Mouse (Mus musculus): ENCODE results near the gene Cdkn1b.

Cdkn1b gene

DNA sequence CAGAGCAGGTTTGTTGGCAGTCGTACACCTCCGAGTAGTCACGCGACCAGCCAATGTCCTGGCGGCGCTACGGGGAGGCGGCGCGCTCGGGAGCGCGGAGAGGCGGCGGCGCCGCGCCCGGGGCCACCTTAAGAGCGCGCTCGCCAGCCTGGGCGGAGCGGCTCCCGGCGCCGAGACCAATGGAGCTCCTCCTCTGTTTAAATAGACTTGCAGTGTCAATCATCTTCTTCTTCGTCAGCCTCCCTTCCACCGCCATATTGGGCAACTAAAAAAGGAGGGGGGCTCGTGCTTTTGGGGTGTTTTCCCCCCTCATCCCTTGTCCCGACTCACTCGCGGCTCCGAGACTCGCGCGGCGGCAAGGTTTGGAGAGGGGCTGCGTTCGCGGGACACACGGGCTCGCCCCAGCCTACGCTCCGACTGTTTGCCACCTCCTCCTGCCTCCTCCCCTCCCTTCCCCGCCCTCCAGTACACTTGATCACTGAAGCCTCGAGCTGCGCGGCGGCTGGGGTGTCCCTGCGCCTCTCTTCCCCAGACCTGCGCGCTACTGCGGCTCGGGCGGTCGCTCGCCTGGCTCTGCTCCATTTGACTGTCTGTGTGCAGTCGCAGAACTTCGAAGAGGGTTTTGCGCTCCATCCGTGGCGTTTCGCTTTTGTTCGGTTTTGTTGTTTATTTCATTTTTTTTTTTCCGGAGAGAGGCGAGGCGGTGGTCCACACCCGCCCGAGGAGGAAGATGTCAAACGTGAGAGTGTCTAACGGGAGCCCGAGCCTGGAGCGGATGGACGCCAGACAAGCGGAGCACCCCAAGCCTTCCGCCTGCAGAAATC, at the start of gene Cdkn1b:
Gene Cdkn1b (plus strand): TSS at position 212 of the 824 bp plus-strand sequence.
- DNase-seq = peak; percentile 91

DNA sequence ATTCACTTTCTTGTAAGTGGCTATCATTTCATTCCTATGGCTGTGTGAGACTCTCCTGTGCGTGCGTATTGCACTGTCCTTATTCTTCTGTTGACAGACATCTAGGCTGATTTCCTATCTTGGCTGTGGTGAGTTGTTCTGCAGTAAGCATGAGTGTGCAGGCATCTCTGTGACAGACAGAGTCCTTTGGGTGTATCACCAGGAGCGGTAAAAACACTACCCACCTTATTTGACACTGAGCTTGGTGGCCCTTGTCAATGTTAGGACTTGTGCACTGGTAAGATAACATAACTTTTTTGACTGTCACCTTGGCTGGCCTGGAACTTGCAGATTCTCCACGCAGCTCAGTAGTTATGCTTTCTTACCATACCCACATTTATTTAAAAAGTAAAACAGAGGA, 49.3 kb upstream of the Cdkn1b start:
- DNase-seq = no peak

DNA sequence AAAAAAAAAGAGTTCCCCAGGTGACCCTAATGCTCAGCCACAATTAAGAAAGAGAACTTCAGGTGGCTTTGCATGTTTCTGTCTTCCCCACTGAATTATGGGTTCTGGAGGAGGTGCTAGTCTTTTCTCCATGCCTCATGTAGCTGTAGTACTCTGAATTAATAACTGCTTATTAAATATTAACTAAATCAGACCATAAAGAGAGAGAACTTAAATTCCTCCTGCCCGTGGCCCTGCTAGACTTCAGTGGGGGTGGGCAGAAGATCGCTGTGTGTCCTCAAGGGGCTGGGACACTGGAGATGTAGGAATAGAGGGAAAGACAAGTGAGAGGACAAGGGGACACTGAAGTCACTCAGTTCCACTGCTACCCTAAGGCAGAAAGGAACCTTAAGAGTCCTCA, 48.0 kb upstream of the Cdkn1b start:
- no peak for DNase-seq

DNA sequence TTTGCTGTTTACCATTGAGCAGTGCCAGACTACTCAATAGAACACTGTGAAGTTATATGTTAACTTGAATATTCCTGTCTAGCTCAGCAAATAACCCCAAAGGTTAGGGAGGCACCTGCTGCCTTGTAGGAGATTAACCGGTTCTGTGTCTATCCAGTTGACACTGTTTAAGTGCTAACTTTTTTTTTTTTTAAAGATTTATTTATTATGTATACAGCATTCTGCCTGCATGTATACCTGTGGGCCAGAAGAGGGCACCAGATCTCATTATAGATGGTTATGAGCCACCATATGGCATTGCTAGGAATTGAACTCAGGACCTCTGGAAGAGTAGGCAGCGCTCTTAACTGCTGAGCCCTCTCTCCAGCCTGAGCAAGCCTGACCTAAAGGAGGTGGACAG, 47.2 kb upstream of the Cdkn1b start:
- peak; percentile 39 for DNase-seq

GRCm38 (mm10) chr6:134876795-134877194, 43.4 kb upstream of the Cdkn1b start:
- peak; percentile 48 for DNase-seq

DNA sequence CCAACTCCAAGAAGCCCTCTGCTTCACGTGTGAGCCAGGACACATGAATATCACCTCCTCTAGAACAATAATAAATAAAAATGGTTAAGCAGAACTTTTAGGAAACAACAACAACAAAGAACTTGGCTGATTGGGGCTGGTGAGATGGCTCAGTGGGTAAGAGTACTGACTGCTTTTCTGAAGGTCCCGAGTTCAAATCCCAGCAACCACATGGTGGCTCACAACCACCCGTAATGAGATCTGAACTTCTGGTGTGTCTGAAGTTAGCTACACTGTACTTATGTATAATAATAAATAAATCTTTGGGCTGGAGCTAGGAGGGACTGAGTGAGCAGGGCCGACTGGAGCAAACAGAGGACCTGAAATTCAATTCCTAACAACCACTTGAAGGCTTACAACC, 42.9 kb upstream of the Cdkn1b start:
- no peak for DNase-seq

DNA sequence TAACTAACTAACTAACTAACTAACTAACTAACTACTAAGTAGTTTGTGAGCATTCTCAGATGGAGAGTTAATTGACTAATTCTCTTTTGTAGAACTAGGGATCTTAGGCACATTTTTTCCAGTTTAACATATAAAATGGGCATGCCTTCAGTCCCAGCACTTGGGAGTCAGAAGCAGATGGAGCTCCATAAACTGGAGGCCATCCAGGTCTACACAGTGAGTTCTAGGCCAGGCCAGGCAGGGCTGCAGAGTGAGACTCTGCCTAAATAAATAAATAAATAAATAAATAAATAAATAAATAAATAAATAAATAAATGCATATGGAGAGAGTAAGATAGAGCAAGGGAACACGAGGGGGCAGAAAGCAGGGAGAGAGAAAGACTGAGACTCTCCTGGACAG, 42.3 kb upstream of the Cdkn1b start:
- no peak for DNase-seq

GRCm38 (mm10) chr6:134879556-134879955, 40.6 kb upstream of the Cdkn1b start:
- DNase-seq = no peak

GRCm38 (mm10) chr6:134880046-134880445, 40.2 kb upstream of the Cdkn1b start:
- no peak for DNase-seq

DNA sequence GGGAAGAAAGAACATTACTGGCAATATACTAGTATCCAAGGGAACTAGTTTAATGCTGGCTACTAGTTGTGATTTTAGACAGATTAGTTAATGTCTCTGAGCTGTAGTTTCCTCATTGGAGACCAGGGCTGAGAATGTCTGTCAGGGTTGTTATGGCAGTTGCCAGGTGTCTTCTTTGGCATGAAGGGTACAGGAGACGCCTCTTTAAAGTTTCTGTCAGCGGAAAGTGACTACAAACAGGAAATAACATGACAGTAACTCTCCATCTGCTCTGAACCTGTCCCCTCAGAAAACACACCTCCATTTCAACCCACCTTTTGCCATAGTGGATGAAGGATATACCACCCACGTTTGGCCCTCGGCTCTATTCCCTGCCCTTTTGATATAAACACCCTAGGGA, 36.5 kb upstream of the Cdkn1b start:
- no peak for DNase-seq

DNA sequence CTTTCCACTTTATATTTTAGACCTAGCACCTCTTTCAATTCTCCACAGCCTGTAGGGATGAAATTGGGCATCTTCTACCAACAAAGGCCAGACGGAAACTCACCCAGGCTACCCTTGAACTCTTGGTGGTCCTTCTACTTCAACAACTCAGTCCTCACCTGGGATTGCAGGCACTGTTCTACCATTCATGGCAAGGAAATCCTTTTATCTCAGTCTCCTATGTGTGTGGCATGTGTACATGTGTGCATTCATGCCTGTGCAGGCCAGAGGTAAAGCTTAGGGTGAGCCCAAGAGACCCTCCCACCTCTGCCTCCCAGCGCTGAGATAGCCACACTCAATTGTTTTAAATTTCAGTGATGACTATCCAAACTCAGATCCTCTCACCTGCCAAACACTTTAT, 34.7 kb upstream of the Cdkn1b start:
- no peak for DNase-seq

DNA sequence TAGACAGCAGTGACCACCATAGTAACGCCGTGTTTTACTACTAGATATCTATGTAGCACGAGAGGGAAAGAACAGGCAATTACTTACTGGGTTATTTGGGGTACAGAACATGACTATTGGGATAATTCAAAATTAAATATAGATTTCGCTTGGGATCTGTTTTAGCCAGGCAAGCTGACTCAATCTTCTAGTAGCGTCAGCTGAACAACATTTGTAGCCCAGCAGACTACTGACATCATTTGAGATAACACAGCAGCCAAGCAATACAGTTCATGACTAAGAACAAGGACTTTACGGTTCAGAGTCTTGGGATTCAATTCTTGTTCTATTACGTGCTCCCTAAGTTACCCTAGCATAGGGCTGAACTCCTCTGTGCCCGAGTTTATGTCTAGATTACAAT, 33.7 kb upstream of the Cdkn1b start:
- DNase-seq = no peak

DNA sequence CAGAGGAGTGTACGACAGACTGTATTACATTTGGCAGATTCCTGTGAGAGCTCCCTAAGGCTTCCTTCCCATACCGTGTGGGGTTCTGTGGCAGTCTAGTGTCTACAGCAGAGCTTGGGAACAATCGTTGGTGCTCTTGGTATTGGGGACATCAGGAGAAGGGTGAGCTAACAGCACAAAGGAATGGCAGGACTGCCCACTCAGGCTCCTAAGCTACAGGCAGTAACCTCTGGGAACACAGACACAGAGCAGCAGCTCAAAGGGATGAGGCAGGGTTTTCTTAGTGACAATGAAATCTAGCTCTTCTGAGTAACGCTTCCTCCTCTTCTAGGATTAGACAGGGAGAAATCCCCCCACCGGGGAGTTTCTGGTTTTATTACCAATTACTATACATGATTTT, 33.2 kb upstream of the Cdkn1b start:
- no peak for DNase-seq

DNA sequence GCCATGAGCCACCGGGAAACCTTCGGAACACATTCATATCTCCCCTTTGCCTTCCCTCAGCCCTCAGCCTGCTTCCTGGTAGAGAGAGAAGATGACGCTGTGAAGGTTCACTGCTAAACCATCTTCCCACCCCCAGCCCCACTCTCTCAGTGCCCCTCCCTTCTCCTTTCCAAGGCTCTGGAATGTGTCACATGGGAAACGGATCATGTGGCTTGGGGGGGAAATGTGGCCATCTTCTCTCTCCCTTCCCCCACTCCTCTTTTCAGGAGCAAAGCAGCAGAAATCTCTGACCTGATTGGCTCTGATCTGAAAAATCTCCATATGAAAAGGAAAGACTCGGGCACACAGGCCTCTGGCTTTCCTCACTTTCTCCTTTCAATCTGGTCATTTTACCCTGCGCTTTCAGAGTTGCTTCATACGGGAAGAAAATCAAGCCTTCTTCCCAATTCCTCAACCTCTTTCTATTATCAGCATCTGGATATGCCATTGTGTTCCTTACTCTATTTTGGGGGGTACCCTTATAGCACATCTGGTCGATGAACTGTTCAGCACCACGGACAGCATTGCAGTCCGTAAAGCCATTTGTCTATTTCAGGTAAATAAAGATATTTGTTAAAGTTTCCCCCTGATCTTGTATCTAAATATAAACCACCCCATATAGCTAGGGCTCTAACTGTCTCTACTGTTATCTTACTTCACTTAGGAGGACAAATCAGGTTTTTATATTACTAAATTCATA, 32.3 kb upstream of the Cdkn1b start:
- DNase-seq = peak; percentile 53

- DNase-seq = no peak
Observed at GRCm38 (mm10) chr6:134888563-134889017, 31.6 kb upstream of the Cdkn1b start.

GRCm38 (mm10) chr6:134889763-134890162, 30.4 kb upstream of the Cdkn1b start:
- no peak for DNase-seq

DNA sequence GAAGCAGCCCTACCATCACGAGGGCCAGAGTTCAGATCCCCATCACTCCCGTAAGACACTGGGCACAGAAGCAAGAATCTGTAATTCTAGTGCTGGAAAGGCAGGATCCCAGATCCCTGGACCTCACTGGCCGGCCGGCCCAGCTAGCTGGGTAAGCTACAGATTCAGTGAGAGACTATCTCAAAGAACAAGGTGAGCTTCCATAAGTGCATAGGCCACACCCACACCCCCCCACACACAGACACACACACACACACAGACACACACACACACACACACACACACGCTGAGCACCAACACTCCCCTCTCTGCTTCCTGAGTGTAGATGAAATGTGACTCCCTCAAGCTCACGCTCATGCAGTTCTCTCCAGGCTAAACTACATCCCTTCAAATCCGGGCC, 29.8 kb upstream of the Cdkn1b start:
- no peak for DNase-seq

GRCm38 (mm10) chr6:134896570-134897436, 23.4 kb upstream of the Cdkn1b start:
- no peak for DNase-seq

- peak; percentile 98 for DNase-seq
Observed at GRCm38 (mm10) chr6:134897443-134898094, 22.6 kb upstream of the Cdkn1b start.

DNA sequence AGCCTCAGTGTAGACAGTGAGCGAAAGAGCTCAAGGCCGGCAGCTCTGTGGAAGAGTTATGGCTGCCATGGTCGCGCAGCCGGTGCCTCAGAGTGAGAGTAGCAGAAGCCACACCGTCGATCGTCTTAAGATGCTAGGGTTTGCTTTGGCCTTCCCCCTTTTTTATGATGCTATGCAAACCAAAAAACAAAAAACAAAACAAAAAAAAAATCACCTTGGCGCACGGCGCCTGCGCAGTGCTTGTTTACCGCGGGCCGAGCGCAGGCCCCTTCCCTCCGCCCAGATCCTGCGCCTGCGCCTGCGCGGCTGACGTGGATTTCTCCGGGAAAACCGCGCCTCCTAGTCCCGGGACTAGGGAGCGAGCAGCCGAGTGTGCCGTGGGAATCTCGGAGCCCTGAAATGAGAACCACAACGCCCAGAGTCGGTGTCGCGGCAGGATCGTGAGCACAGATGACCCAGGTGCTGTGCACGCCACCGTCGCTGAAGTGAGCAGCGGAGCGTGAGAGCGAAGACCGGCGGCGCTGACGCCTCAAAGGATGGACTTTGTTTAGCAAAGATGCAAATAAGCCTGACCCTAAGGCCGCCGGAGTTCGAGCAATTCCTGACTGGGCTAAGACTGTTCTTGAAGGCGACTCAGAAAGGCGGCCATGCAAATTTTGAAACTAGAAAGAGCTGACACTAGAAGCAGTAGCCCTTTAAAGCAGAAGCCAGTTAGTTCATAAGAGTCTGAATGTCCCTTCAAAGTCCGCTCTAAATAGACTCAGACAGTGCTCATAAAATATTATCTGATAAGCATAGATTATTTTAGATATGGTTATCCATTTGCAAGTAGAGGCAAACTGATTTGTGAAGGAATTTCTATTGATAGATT, 21.9 kb upstream of the Cdkn1b start, which contains the start of gene Gpr19:
Gene Gpr19 (minus strand): TSS at position 484 of the 871 bp plus-strand sequence.
- peak; percentile 85 for DNase-seq

GRCm38 (mm10) chr6:134903368-134903767, 16.8 kb upstream of the Cdkn1b start:
- DNase-seq = no peak
